Mouse (Mus musculus) hindbrain, embryonic 14.5 days (tissue): ENCODE measurements at regions not wholly inside any gene's neighbourhood (a gene's known extent, or its start where the extent isn't known, plus 50 kb on each side); places are given as distances from the start of the nearest gene placed in this dataset.
A peak's percentile ranks its signal among the peaks of the same experiment; 100 is the strongest.

Source experiments
- ATAC-seq: fragments of 200-750 bp; cut with Nextera tagmentation; 2 replicates; pipeline ENCODE4 v1.8.0; 2017; ENCODE audit warnings: moderate number of reproducible peaks, mild to moderate bottlenecking, moderate TSS enrichment, moderate library complexity; ENCODE audit not compliant: low FRiP score
- DNase-seq: peaks from one replicate; pipeline ENCODE4 v3.0.0-alpha.2; 2015; ENCODE audit warnings: low spot score
- H3K27ac ChIP-seq: fragments of 300-500 bp; sonication (generic); 2 replicates; pipeline ENCODE4 v1.5.1; 2014; ENCODE audit warnings: mild to moderate bottlenecking, moderate library complexity
- H3K27me3 ChIP-seq: fragments of 300-500 bp; sonication (generic); 2 replicates; pipeline ENCODE4 v1.6.1; 2014; ENCODE audit warnings: mild to moderate bottlenecking, low read length, mixed read lengths; ENCODE audit not compliant: control insufficient read depth, insufficient read depth
- H3K36me3 ChIP-seq: fragments of 300-500 bp; sonication (generic); replicated peaks from 2 replicates; pipeline ENCODE4 v1.6.1; 2014; ENCODE audit not compliant: control insufficient read depth, insufficient read depth
- H3K4me1 ChIP-seq: fragments of 300-500 bp; sonication (generic); replicated peaks from 2 replicates; pipeline ENCODE4 v1.6.1; 2014; ENCODE audit warnings: antibody characterized with exemption, low read length, mixed read lengths; ENCODE audit not compliant: control insufficient read depth, insufficient read depth
- H3K4me2 ChIP-seq: fragments of 300-500 bp; sonication (generic); replicated peaks from 2 replicates; pipeline ENCODE4 v1.6.1; 2014; ENCODE audit warnings: mild to moderate bottlenecking, moderate library complexity
- H3K4me3 ChIP-seq: fragments of 300-500 bp; sonication (generic); replicated peaks from 2 replicates; pipeline ENCODE4 v1.5.1; 2014; ENCODE audit warnings: mild to moderate bottlenecking, low read length
- H3K9ac ChIP-seq: fragments of 300-500 bp; sonication (generic); 2 replicates; pipeline ENCODE4 v1.6.1; 2014
- H3K9me3 ChIP-seq: fragments of 300-500 bp; sonication (generic); 2 replicates; pipeline ENCODE4 v1.6.1; 2016; ENCODE audit warnings: low read length; ENCODE audit not compliant: control insufficient read depth
- WGBS: fragments of 180-500 bp; shearing (Covaris S2); extraction: QIAGEN DNeasy Blood & Tissue Kit; methylation state at CpG from one replicate; pipeline ENCODE4 v1.1.7; 2014; 5-methylcytosine and 5-hydroxymethylcytosine counted together

DNA sequence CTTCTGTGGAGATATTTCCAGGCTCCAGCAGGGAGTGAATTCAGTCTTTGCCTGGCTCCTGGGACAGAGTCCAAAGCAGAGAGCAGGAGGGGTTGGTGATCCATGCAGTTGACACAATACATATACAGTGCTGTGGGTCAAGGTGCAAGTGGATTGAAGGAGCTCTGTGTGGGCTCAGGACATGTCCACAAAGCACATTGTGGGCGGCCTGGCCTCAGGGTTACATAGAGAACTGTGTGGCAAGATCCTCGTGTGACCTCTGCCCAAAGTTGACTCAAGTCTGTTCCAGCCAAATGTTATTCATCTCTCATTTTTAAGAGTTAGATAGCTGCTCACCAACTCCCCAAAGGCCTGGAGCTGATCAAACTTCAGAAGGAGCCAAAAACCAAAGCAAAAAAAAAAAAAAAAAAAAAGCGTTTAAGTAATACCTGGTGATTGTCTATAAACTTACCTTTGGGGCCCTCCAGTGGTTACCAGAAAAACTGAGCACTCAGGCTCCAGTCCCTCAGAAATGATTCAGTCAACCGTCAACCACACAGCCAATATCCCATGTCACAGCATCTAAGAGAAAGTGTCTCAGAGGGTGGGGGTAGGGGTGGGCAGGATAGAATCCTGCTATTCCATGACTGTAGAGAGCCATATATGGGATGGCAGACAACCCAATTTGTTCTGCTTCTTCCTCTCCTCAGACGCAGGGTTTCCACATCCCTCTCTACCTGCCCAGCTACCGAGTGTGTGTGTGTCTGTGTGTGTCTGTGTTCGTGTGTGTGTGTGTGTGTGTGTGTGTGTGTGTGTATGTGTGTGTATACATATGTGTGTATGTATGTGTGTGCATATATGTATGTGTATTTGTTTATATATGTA, 91.9 kb upstream of the Far2 start:
- Histone ChIP-seq H3K9ac (no peak overlapping the region), H3K4me1 (no peaks in the 10 kb centered on the region), H3K9me3 (no peaks in the 10 kb centered on the region), H3K27me3 (no peaks in the 10 kb centered on the region), H3K4me3 (no peak overlapping the region), H3K4me2 (no peak overlapping the region), H3K27ac (no peak overlapping the region), H3K36me3 (no peaks in the 10 kb centered on the region)
- 63% methylated on average over 7 of the region's 7 CpGs for WGBS
- ATAC-seq (no peak), DNase-seq (peak; percentile 40)

DNA sequence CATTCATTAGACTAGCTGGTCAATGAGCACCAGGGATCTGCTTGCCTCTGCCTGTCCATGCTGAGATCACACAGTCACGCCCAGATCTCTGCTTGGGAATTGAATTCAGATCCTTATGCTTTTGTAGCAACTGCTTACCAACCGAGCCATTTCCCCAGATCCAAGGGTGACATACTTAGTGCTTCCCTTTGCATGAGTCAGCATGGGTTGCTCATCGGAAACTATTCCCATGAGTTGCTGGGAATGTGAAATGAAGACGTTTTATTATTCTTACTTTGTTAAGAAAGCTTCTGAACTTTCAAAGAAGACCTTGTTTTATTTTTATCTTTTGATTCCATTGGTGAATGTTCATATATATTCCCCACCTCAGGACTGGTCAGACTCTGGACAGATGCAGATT, 82.3 kb upstream of the Far2 start:
- Histone ChIP-seq H3K27ac (no peak overlapping the region), H3K9me3 (no peaks in the 10 kb centered on the region), H3K4me1 (no peaks in the 10 kb centered on the region), H3K4me3 (no peak overlapping the region), H3K4me2 (no peak overlapping the region), H3K27me3 (no peaks in the 10 kb centered on the region), H3K9ac (no peak overlapping the region), H3K36me3 (no peaks in the 10 kb centered on the region)
- ATAC-seq (no peak), DNase-seq (no peak)
- WGBS, result 89% methylated on average over 4 of the region's 4 CpGs

DNA sequence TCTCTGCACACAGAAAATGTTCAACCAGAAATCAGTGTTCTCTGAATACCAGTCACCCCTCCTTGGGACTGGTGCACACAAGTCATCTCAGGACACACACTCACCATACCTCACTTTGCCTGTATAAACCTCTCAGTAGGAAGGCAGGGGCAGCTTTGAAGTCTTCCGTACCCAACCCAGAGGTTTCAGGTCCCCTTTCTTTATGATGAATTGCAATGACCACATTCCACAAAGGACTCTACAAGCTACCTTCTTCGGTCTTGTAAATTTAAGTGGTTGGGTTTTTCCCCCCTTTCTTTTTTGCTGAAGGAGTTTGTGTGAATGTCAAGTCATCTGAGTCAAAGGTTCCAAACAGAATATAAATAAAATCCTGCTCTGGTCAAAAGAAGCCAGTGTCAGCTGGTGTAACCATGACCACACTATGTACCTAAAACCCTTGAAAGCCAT, 76.9 kb upstream of the Far2 start:
- 90% methylated on average over 2 of the region's 2 CpGs for WGBS
- H3K36me3 ChIP-seq, result no peaks in the 10 kb centered on the region
- H3K4me1 ChIP-seq, result no peaks in the 10 kb centered on the region
- H3K4me2 ChIP-seq, result no peak overlapping the region
- no peaks in the 10 kb centered on the region for H3K9me3 ChIP-seq
- no peak overlapping the region for H3K27ac ChIP-seq
- DNase-seq (no peak), ATAC-seq (no peak)
- H3K27me3 ChIP-seq, result no peaks in the 10 kb centered on the region
- H3K4me3 ChIP-seq, result no peak overlapping the region
- H3K9ac ChIP-seq, result no peak overlapping the region

DNA sequence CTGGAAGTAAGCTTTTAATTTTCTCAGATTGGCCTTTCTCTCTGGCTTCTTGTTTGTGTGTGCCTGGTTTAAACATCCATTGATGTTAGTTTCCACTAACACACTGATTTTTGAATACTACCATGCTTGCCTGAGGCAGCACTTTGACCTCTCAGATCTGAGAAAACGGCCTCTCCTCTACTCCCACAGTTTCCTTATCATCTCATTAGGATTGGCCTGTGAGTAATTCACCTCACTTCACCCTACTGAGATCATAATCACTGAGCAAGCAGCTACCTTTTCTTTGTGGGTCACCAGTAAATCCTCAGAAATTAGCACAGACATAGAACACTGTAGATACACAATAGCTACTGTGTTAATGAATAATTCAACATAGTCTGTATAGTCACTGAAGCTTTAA, 74.5 kb upstream of the Far2 start:
- DNase-seq (no peak), ATAC-seq (no peak)
- Histone ChIP-seq H3K9me3 (no peaks in the 10 kb centered on the region), H3K4me3 (no peak overlapping the region), H3K36me3 (no peaks in the 10 kb centered on the region), H3K4me2 (no peak overlapping the region), H3K4me1 (no peaks in the 10 kb centered on the region), H3K27ac (no peak overlapping the region), H3K9ac (no peak overlapping the region), H3K27me3 (no peaks in the 10 kb centered on the region)
- WGBS, result 53% methylated on average over 1 of the region's 1 CpGs

DNA sequence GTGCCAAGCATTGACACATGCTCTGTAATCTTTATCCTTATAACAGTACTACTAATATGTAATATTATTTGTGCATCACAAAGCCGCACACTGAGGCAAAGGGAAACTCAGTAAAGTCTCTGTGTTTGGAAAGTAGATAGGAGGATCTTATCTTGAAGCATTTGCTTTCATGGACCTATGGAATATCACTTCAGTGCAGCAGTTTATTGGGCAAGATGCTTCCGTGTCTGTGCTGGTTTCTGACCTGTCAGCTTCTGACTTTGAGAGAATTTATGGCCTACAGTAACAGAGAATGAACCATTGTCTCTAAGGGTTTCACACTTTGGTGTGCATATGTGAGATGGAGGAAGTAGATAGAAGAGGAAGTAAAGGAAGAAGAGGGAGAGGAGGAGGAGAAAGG, 74.0 kb upstream of the Far2 start:
- Histone ChIP-seq H3K27ac (no peak overlapping the region), H3K4me3 (no peak overlapping the region), H3K9ac (no peak overlapping the region), H3K36me3 (no peaks in the 10 kb centered on the region), H3K4me1 (no peaks in the 10 kb centered on the region), H3K27me3 (no peaks in the 10 kb centered on the region), H3K9me3 (no peaks in the 10 kb centered on the region), H3K4me2 (no peak overlapping the region)
- DNase-seq (no peak), ATAC-seq (no peak)
- 89% methylated on average over 2 of the region's 2 CpGs for WGBS

DNA sequence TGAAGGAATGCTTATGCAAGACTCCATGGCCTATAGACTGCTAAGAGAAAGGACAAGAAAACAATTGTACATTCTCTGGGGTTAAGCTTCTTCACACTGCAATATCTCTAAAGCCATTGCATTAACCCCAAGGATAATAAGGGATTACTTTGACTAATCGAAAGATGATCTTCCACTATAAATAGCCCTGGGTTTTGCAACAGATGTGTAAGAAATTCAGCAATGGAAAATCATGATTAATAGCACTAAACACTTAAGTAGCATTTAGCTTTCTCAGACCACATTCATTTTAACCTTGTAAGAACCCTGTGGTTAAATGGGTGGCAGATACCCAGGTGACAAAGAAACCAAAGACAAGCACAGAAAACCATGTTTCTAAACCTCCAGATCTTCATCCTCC, 71.1 kb upstream of the Far2 start:
- Histone ChIP-seq H3K27me3 (no peaks in the 10 kb centered on the region), H3K4me1 (no peaks in the 10 kb centered on the region), H3K27ac (no peak overlapping the region), H3K4me3 (no peak overlapping the region), H3K9ac (no peak overlapping the region), H3K4me2 (no peak overlapping the region), H3K36me3 (no peaks in the 10 kb centered on the region), H3K9me3 (no peaks in the 10 kb centered on the region)
- ATAC-seq (no peak), DNase-seq (no peak)
- 91% methylated on average over 1 of the region's 1 CpGs for WGBS

DNA sequence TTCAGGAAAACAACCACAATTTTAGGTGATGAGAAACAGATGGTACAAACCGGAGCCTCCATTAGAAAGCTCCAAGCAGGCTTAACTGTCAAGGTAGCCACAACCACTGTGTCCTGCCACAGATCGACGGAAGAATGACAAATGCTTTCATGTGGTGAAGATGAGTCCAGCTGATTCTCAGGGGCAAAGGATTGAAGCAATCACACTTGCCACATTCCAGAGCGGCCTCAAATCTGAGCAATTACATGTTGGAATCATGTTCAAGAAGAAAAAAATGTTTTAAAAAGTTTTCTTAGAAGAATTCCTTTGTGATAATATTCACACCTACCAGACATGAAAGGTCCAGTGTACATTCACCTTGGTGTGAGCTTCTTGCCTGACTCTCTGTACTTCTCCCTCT, 57.7 kb upstream of the Far2 start:
- Histone ChIP-seq H3K27ac (no peak overlapping the region), H3K4me1 (no peaks in the 10 kb centered on the region), H3K36me3 (no peaks in the 10 kb centered on the region), H3K4me2 (no peak overlapping the region), H3K9ac (no peak overlapping the region), H3K27me3 (no peaks in the 10 kb centered on the region), H3K4me3 (no peak overlapping the region), H3K9me3 (no peaks in the 10 kb centered on the region)
- no peak for ATAC-seq
- no peak for DNase-seq
- 88% methylated on average over 4 of the region's 4 CpGs for WGBS
